Mouse (Mus musculus) stomach, embryonic 15.5 days (tissue): ENCODE results near the gene Sh3rf1. TPM values are rescaled to one million over a fixed set of nuclear protein-coding genes. Genes with fewer than 3 reads are reported as not detected.

ENCODE experiments used
- ATAC-seq: fragments of 200-750 bp; cut with Nextera tagmentation; 2 replicates; pipeline ENCODE4 v1.8.0; 2017; ENCODE audit warnings: low read depth, moderate number of reproducible peaks, moderate TSS enrichment; ENCODE audit not compliant: insufficient read depth, low FRiP score
- H3K27ac ChIP-seq: fragments of 300-500 bp; sonication (generic); 2 replicates; pipeline ENCODE4 v1.5.1; 2015; ENCODE audit warnings: mild to moderate bottlenecking, inconsistent platforms
- H3K27me3 ChIP-seq: fragments of 300-500 bp; sonication (generic); replicated peaks from 2 replicates; pipeline ENCODE4 v1.6.1; 2015; ENCODE audit warnings: inconsistent platforms
- H3K36me3 ChIP-seq: fragments of 300-500 bp; sonication (generic); 2 replicates; pipeline ENCODE4 v1.6.1; 2015; ENCODE audit warnings: inconsistent platforms
- H3K4me1 ChIP-seq: fragments of 300-500 bp; sonication (generic); 2 replicates; pipeline ENCODE4 v1.6.1; 2015; ENCODE audit warnings: inconsistent platforms
- H3K4me2 ChIP-seq: fragments of 300-500 bp; sonication (generic); 2 replicates; pipeline ENCODE4 v1.6.1; 2015; ENCODE audit warnings: mild to moderate bottlenecking, inconsistent platforms
- H3K4me3 ChIP-seq: fragments of 300-500 bp; sonication (generic); replicated peaks from 2 replicates; pipeline ENCODE4 v1.5.1; 2015; ENCODE audit warnings: inconsistent platforms
- H3K9ac ChIP-seq: fragments of 300-500 bp; sonication (generic); 2 replicates; pipeline ENCODE4 v1.6.1; 2015; ENCODE audit warnings: inconsistent platforms
- H3K9me3 ChIP-seq: fragments of 300-500 bp; sonication (generic); 2 replicates; pipeline ENCODE4 v1.6.1; 2016; ENCODE audit warnings: inconsistent platforms
- WGBS: fragments of 180-500 bp; shearing (Covaris S2); methylation state at CpG from one replicate; pipeline ENCODE4 v1.1.7; 2015; 5-methylcytosine and 5-hydroxymethylcytosine counted together
- polyA plus RNA-seq: library from polyadenylated mRNA; unstranded; fragments of >200 nt; fragmentation: Nextera tagmentation; extraction: Ambion mirVana; gene quantifications from 2 replicates; pipeline ENCODE4 v1.2.1, GENCODE M21; 2015

The Sh3rf1 gene
- polyA plus RNA-seq, 1 experiment from 2014 or later, result 11.0 TPM

DNA sequence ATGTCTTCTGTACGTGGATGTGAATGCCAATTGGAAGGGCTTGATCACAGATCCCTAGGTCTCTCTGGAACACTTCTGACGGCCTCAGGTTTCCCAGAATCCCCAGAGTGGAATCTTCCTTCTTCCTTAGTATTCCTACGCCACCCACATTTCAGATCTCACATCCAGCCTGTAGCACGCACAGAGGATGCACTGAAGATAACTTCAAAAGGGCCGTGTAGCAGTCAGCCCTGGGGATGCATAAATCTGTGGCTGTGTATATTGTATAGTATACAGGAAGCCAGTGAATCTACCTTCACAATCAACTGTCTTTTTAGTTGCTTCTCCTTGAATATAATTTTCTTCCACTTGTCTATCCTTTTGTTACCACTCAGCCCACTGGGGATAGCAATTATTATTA, 98.1 kb downstream of the Sh3rf1 start:
- H3K36me3 ChIP-seq, result no peaks in the 10 kb centered on the region
- H3K4me2 ChIP-seq, result no peak overlapping the region
- WGBS, result 79% methylated on average over 5 of the region's 5 CpGs
- H3K27me3 ChIP-seq, result no peaks in the 10 kb centered on the region
- H3K9me3 ChIP-seq, result no peaks in the 10 kb centered on the region
- no peaks in the 10 kb centered on the region for H3K4me1 ChIP-seq
- H3K4me3 ChIP-seq, result no peak overlapping the region
- no peak for ATAC-seq
- no peak overlapping the region for H3K27ac ChIP-seq
- no peak overlapping the region for H3K9ac ChIP-seq

DNA sequence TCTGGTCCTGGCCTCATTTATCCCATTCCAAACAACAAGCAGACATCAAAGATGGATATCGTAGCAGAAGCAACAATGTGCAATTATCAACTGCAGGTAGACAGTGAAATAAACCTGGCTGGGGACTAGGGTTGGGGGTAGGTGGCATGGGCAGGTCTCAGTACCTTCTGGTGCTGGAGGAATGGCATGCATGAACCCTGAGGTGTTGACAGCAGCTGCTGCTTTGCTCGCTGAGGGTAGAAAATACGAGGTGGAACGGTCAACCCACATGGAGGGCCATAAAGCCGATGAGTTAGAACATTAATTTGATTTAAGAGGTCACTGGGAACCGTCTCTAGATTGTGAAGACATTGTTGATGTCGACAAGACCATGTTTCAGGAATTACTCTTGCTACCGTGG, 98.8 kb downstream of the Sh3rf1 start:
- Histone ChIP-seq H3K9ac (no peak overlapping the region), H3K4me3 (no peak overlapping the region), H3K9me3 (no peaks in the 10 kb centered on the region), H3K27me3 (no peaks in the 10 kb centered on the region), H3K4me1 (no peaks in the 10 kb centered on the region), H3K36me3 (no peaks in the 10 kb centered on the region), H3K4me2 (no peak overlapping the region), H3K27ac (no peak overlapping the region)
- 77% methylated on average over 8 of the region's 8 CpGs for WGBS
- no peak for ATAC-seq

DNA sequence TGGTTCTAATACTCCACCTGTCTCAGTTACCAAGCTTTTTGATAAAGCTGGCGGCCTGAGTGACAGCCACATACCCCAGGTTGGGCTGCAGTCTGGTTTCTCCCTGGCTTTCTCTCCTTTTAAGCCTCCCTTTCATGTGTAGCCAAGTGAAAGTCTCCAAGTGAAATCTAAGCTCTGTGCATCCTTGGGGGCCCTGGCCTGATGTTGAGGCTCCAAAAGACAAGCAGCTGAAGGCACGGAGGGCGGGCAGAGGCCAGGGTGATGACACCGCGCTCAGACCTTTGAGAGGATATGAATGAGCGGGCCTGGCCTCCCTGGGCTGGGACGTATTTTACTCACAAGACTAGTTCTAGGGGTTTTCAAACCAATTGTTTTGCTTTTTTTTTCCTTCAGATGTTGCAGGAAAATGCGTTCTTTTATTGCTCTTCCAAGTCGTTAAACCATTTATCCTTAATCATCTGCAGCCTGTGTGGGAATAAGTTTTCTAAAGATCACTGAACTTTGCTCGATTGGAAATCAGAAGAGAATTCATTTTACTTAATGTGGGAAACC, 100.8 kb downstream of the Sh3rf1 start:
- no peak for ATAC-seq
- no peak overlapping the region for H3K4me2 ChIP-seq
- no peaks in the 10 kb centered on the region for H3K36me3 ChIP-seq
- H3K27ac ChIP-seq, result no peak overlapping the region
- no peak overlapping the region for H3K4me3 ChIP-seq
- no peaks in the 10 kb centered on the region for H3K27me3 ChIP-seq
- no peaks in the 10 kb centered on the region for H3K9me3 ChIP-seq
- H3K4me1 ChIP-seq, result no peaks in the 10 kb centered on the region
- no peak overlapping the region for H3K9ac ChIP-seq
- WGBS, result 79% methylated on average over 10 of the region's 10 CpGs

DNA sequence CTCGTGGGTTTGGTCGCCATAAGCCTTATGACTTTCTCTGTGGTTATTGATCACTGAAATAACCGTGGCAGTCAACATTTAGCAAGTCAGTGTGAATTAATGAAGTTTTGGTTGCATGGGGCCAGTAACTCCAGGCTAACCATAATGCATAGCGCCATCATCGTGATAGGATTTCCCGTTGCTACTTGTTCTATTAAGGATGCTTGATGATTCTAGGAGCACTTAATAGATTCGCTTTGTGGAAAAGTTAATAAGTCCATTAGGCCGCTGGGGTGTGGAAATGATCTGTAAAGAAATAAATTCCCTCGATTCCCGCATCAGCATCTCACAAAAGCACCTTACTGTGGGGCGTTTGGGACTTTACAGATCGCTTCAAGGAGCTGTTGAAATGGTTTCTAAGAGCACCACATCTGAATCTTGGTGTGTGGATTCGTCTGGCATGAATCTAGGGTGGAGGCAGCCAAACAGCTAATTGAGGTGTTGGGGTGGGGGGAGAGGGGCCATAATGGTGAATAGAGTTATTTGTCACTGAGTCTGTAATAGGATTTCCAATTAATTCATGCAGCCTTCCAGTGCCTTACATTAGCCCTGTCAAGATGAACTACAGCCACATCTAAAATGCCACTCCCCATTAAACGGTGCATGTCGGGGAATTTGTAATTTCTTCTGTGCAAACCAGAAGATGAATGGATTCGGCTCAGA, 101.5 kb downstream of the Sh3rf1 start:
- Histone ChIP-seq H3K27ac (no peak overlapping the region), H3K4me1 (no peaks in the 10 kb centered on the region), H3K4me2 (no peak overlapping the region), H3K27me3 (no peaks in the 10 kb centered on the region), H3K9ac (no peak overlapping the region), H3K36me3 (peaks cover 2% of the 10 kb centered on the region; the same call in 1 of the 2 replicates), H3K4me3 (no peak overlapping the region), H3K9me3 (no peaks in the 10 kb centered on the region)
- 88% methylated on average over 16 of the region's 16 CpGs for WGBS
- ATAC-seq, result no peak

DNA sequence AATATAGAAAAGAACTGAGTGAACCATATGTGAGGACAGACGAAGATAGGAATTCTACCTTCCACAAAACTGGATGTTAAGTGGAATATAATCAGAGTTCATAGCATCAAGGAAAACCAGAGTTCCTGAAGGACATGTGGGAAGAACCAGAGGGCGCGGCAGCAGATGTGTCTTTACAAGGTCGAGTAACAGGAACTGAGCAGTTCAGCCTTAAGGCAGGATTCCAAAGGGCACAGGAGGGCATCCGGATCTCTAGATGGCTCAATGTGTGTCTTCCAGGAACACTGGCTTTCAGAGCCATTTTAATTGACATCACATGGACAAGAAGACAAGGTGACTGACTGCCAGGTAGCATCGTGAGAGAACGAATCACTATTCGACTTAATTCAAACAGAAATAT, 102.6 kb downstream of the Sh3rf1 start:
- WGBS, result 83% methylated on average over 8 of the region's 8 CpGs
- no peak overlapping the region for H3K4me3 ChIP-seq
- no peak for ATAC-seq
- no peak overlapping the region for H3K4me2 ChIP-seq
- H3K27ac ChIP-seq, result no peak overlapping the region
- H3K9me3 ChIP-seq, result no peaks in the 10 kb centered on the region
- peaks cover 3% of the 10 kb centered on the region; the same call in 1 of the 2 replicates for H3K36me3 ChIP-seq
- no peak overlapping the region for H3K9ac ChIP-seq
- no peaks in the 10 kb centered on the region for H3K27me3 ChIP-seq
- H3K4me1 ChIP-seq, result no peaks in the 10 kb centered on the region

DNA sequence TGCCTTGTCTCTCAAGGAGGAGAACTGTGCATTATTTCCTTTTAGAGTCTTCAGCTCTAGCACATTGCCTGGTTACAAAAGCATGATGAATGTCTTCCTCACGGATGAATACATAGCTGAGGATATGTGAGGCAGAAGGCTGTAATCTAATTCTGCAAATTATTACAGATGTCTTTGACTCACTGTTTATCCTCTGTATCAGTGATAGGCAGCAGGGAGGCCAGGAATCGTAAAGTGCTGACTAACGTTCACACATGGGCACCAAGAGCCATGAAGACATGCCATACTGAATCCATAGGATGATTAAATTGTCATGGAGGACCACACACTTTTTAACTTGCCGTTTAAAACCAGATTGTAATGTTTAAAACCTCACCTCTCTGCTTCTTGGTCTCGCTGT, 103.7 kb downstream of the Sh3rf1 start:
- Histone ChIP-seq H3K27ac (no peak overlapping the region), H3K9ac (no peak overlapping the region), H3K4me2 (no peak overlapping the region), H3K4me3 (no peak overlapping the region), H3K9me3 (no peaks in the 10 kb centered on the region), H3K36me3 (peaks cover 3% of the 10 kb centered on the region; the same call in 1 of the 2 replicates), H3K27me3 (no peaks in the 10 kb centered on the region), H3K4me1 (no peaks in the 10 kb centered on the region)
- 66% methylated on average over 5 of the region's 5 CpGs for WGBS
- ATAC-seq, result no peak

DNA sequence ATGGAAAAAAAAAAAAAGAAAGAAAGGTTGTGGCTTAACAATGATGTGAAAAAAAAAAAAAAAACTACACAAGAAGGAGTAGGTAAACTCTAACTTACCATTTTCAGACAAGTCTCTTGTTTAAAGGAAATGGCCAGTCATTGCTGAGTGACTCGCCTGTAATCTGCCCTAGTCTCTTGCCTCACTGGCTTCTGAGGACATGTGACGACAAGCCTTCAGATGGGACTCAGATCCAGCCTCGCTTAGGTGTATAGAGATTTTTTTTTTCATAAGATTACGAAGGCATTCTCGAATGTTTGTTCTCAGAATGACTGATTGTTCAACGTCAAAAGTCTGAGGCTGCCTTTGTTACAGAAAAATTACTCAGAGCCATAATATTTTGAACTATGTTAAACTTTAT, 116.0 kb downstream of the Sh3rf1 start:
- no peak overlapping the region for H3K4me3 ChIP-seq
- H3K36me3 ChIP-seq, result no peaks in the 10 kb centered on the region
- H3K9ac ChIP-seq, result no peak overlapping the region
- no peak overlapping the region for H3K27ac ChIP-seq
- no peak for ATAC-seq
- no peaks in the 10 kb centered on the region for H3K27me3 ChIP-seq
- H3K4me1 ChIP-seq, result 0 out of 2 replicates have a peak, but pooled peaks cover 4% of the 10 kb centered on the region
- no peaks in the 10 kb centered on the region for H3K9me3 ChIP-seq
- WGBS, result 60% methylated on average over 6 of the region's 6 CpGs
- no peak overlapping the region for H3K4me2 ChIP-seq

DNA sequence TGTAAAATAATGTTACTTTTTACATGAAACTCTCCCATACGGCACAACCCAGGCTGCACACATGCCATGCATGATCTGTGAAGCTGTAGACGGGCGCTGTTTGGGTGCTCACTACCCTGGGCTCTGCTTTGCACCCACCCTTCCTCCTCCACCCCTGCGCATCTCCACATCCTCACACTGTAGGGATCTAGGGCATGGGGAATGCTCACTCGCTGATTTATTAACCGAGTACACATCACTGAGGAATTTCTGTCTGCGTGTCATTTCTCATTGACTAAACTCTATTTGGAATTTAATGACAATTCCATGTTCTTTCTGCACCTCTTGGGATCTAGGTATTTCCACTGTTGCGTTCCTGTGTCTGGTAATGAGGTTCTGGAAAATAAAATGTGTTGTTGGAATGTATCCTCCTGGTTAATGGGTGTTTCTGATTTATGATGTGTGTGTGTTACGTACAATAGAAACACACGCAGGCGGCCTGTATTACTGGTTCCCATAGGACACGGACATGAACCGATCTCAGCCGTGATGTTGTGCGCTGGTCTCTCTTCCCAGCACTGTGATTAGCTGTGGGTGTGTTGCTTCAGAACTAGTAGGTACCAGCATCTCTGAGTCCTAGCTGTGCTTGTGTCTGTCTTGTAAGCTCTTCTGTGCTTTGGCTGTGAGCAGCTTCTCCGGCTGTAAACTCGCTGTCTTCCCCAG, 116.8 kb downstream of the Sh3rf1 start:
- 84% methylated on average over 17 of the region's 17 CpGs for WGBS
- no peaks in the 10 kb centered on the region for H3K9me3 ChIP-seq
- no peak for ATAC-seq
- no peaks in the 10 kb centered on the region for H3K27me3 ChIP-seq
- H3K4me3 ChIP-seq, result no peak overlapping the region
- H3K4me2 ChIP-seq, result no peak overlapping the region
- H3K27ac ChIP-seq, result no peak overlapping the region
- H3K4me1 ChIP-seq, result 0 out of 2 replicates have a peak, but pooled peaks cover 4% of the 10 kb centered on the region
- no peak overlapping the region for H3K9ac ChIP-seq
- H3K36me3 ChIP-seq, result no peaks in the 10 kb centered on the region

DNA sequence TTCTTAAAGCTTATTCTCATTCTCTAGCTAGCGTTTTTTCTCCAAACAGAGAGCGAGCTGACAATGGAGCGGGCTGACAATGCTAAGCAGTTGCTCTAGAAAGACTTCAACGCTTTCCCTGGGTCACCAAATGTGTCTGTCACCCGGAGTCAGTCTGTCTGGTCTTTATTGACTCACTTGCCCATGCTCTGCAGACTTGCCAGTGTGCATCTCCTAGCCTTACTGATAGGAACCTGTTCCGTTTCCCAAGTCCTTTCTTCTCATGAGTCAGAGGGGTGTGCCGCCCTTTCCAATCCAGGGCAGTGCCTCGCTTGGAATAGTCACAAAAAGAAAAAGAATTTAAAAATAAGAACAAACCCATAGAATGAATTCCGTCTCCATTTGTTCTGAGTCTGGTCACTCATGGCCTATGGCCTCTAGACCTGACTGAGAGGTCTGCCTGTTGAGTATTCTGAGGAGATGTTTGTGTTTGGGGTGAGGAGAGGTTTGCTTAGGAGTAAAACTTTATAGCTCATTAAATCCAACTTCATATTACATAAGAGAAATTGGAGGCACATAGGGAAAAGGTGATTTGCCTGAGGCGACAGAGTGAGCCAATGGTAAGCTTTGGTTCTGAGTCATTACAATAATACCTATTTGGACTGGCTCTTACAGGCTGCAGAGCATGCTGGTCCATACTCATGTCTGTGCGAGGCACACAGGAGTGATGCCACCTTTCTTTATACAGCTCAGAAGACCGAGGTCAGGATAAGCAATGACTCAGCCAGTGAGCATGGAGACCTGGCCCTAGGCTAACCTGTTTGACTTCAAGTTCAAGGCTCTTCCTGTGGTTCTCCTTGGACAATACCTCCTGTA, 118.1 kb downstream of the Sh3rf1 start:
- H3K36me3 ChIP-seq, result no peaks in the 10 kb centered on the region
- H3K4me1 ChIP-seq, result 0 out of 2 replicates have a peak, but pooled peaks cover 4% of the 10 kb centered on the region
- H3K9ac ChIP-seq, result no peak overlapping the region
- H3K27me3 ChIP-seq, result no peaks in the 10 kb centered on the region
- no peak overlapping the region for H3K4me3 ChIP-seq
- peak overlapping the region; percentile 54 for H3K27ac ChIP-seq
- no peaks in the 10 kb centered on the region for H3K9me3 ChIP-seq
- WGBS, result 66% methylated on average over 12 of the region's 12 CpGs
- no peak overlapping the region for H3K4me2 ChIP-seq
- ATAC-seq, result peak; percentile 76; the same call in 1 of the 2 replicates

DNA sequence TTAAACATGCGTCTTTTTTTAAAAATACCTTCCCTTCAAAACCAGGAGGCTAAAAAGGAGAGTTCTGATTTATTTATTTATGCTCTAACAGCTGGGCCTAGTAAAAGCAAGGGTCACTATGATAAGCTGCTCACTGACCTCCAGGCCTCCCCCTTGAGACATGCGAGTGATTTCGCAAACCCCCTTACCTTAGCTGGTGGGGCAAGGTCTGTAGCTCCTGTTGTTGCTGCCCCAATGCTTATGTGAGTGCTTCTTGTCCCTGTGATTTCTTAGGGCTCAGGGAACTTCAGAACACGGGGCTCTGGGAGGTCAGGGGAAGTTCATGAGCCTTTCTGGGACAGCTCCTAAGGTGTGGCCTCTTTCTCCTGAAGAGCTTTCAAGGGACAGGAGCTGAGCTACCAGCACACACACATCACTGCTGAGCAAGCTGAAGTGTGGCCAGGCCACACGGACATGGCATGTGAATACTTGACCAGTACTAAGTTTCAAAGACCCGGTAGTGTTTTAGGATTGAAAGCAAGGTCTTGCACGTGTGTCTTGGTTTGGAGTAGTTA, 118.9 kb downstream of the Sh3rf1 start:
- no peak overlapping the region for H3K4me3 ChIP-seq
- H3K27ac ChIP-seq, result peak overlapping the region; percentile 40
- no peak for ATAC-seq
- no peaks in the 10 kb centered on the region for H3K27me3 ChIP-seq
- H3K4me1 ChIP-seq, result 0 out of 2 replicates have a peak, but pooled peaks cover 4% of the 10 kb centered on the region
- WGBS, result 57% methylated on average over 7 of the region's 7 CpGs
- no peaks in the 10 kb centered on the region for H3K36me3 ChIP-seq
- H3K9me3 ChIP-seq, result no peaks in the 10 kb centered on the region
- H3K9ac ChIP-seq, result no peak overlapping the region
- no peak overlapping the region for H3K4me2 ChIP-seq

DNA sequence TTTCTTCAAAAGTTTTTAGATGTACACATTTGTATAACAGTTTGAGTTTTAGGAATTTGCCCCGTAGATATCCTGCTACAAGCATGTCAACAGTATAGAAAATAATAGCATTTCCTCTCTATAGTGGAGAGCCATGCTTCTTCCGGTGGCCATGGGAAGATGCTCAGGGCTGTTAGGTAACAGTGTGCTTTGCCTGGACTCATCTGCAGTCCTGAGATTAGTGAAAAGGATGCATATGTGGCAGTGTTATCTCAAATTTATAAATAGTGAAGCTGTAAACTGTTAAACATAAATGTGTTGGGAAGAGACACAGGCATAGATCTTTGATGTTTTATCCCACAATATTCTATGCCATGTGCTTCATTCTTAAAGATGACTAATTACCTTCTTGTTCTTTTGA, 120.8 kb downstream of the Sh3rf1 start:
- Histone ChIP-seq H3K4me2 (no peak overlapping the region), H3K4me1 (0 out of 2 replicates have a peak, but pooled peaks cover 4% of the 10 kb centered on the region), H3K27me3 (no peaks in the 10 kb centered on the region), H3K27ac (no peak overlapping the region), H3K36me3 (no peaks in the 10 kb centered on the region), H3K4me3 (no peak overlapping the region), H3K9me3 (no peaks in the 10 kb centered on the region), H3K9ac (no peak overlapping the region)
- WGBS, result 82% methylated on average over 2 of the region's 2 CpGs
- no peak for ATAC-seq
